11 mouse cellular contexts compared by ENCODE assay signal in the genomic region with DNA sequence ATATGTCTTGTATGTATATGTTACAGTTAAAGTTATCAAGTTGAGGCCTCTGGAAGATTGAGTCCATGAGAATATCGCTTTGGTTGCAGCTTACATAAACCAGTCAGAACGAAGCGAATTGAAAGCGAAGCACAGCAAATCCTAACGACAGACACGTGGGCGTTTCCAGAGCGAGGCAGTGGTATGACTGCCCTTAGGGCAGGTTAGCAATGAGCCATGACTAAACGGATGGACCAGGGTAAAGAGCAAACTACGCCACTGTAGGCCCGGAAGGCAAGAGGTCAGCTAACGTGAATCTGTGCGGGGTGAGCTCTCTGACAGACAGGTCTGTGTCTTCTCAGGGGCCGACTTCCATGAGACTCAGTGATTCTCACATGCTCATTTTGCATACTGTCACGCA. TPM values are rescaled to one million over a fixed set of nuclear protein-coding genes. Genes with fewer than 3 reads are reported as not detected.
DNase-seq lines count a peak whose midpoint lies in the region; ATAC-seq and TF ChIP-seq lines count a peak whose summit lies in the region.
"Had no signal": no experiment of that assay in that cellular context is flagged by ENCODE, and none has a peak within 500 bp of the region (broad histone marks: within the 10 kb centered on the region; RNA-seq: fewer than 3 reads in every experiment).

No protein-coding gene starts in this region.

- H3K4me3 ChIP-seq in midbrain, embryonic 10.5 days: no peak overlapping the region
- no peak overlapping the region for H3K4me3 ChIP-seq in midbrain, postnatal 0 days (ENCODE audit: low read depth, low read length)
- H3K4me3 ChIP-seq in limb, embryonic 10.5 days: no peak overlapping the region
- H3K4me3 ChIP-seq in neural tube, embryonic 11.5 days (ENCODE audit: low read depth, low read length): no peak overlapping the region
- H3K4me3 ChIP-seq: limb, embryonic 15.5 days; myocyte had no signal

- peaks cover 23% of the 10 kb centered on the region for H3K4me1 ChIP-seq in midbrain, embryonic 10.5 days
- no peaks in the 10 kb centered on the region for H3K4me1 ChIP-seq in midbrain, postnatal 0 days (ENCODE audit: insufficient read depth, low read length)
- peaks cover 9% of the 10 kb centered on the region; the same call in 1 of the 2 replicates for H3K4me1 ChIP-seq in limb, embryonic 10.5 days
- H3K4me1 ChIP-seq in neural tube, embryonic 11.5 days (ENCODE audit: control insufficient read depth, insufficient read depth, low read length): no peaks in the 10 kb centered on the region

- no peak for TF ChIP-seq CTCF in midbrain, postnatal 0 days (IDR thresholded peaks at IDR 0.05)

- H3K4me2 ChIP-seq in midbrain, postnatal 0 days (ENCODE audit: low read depth, low read length, poor library complexity, severe bottlenecking): no peak overlapping the region
- no peak overlapping the region for H3K4me2 ChIP-seq in neural tube, embryonic 11.5 days (ENCODE audit: low read depth)
- H3K4me2 ChIP-seq: limb, embryonic 15.5 days had no signal

- H3K36me3 ChIP-seq in midbrain, embryonic 10.5 days: no peaks in the 10 kb centered on the region
- no peaks in the 10 kb centered on the region for H3K36me3 ChIP-seq in midbrain, postnatal 0 days (ENCODE audit: insufficient read depth, low read length)
- no peaks in the 10 kb centered on the region for H3K36me3 ChIP-seq in limb, embryonic 10.5 days
- no peaks in the 10 kb centered on the region for H3K36me3 ChIP-seq in neural tube, embryonic 11.5 days (ENCODE audit: control insufficient read depth, insufficient read depth, low read length)
- H3K36me3 ChIP-seq: limb, embryonic 15.5 days had no signal

- peak; percentile 17 for DNase-seq in midbrain, embryonic 10.5 days (ENCODE audit: low spot score)
- DNase-seq in midbrain, postnatal 0 days (ENCODE audit: low spot score): no peak
- peak; percentile 36 for DNase-seq in gonadal fat pad, adult 2 months (ENCODE audit: low read depth)
- peak; percentile 39 for DNase-seq in limb, embryonic 10.5 days (ENCODE audit: low spot score)
- peak; percentile 32 for DNase-seq in neural tube, embryonic 11.5 days (ENCODE audit: low spot score)
- no peak for DNase-seq in spleen, adult 18-20 months
- no peak for DNase-seq in B cell, adult 2 months
- DNase-seq in thymus, postnatal 14 days: no peak
- DNase-seq: cerebellum, adult 11 months had no signal

- ATAC-seq in midbrain, postnatal 0 days (ENCODE audit: low FRiP score): no peak
- ATAC-seq in neural tube, embryonic 11.5 days (ENCODE audit: insufficient read depth, low FRiP score, low TSS enrichment): no peak

- H3K27ac ChIP-seq in midbrain, embryonic 10.5 days (replicated peaks): no peak overlapping the region
- H3K27ac ChIP-seq in midbrain, postnatal 0 days (ENCODE audit: low read depth, low read length): no peak overlapping the region
- no peak overlapping the region for H3K27ac ChIP-seq in limb, embryonic 10.5 days
- no peak overlapping the region for H3K27ac ChIP-seq in neural tube, embryonic 11.5 days (ENCODE audit: low read depth, low read length)
- H3K27ac ChIP-seq: limb, embryonic 15.5 days had no signal

- no peak overlapping the region for H3K9ac ChIP-seq in midbrain, postnatal 0 days (replicated peaks; ENCODE audit: low read length, poor library complexity, severe bottlenecking)
- no peak overlapping the region for H3K9ac ChIP-seq in neural tube, embryonic 11.5 days (ENCODE audit: low read length)
- H3K9ac ChIP-seq: limb, embryonic 15.5 days had no signal

- H3K27me3 ChIP-seq in midbrain, embryonic 10.5 days (ENCODE audit: low read depth, poor library complexity, severe bottlenecking): no peaks in the 10 kb centered on the region
- no peaks in the 10 kb centered on the region for H3K27me3 ChIP-seq in midbrain, postnatal 0 days (ENCODE audit: insufficient read depth, low read length)
- no peaks in the 10 kb centered on the region for H3K27me3 ChIP-seq in limb, embryonic 10.5 days (ENCODE audit: low read depth, poor library complexity, severe bottlenecking)
- H3K27me3 ChIP-seq in neural tube, embryonic 11.5 days (ENCODE audit: control insufficient read depth, insufficient read depth, low read length): no peaks in the 10 kb centered on the region

- no peaks in the 10 kb centered on the region for H3K9me3 ChIP-seq in midbrain, embryonic 10.5 days (replicated peaks)
- H3K9me3 ChIP-seq in midbrain, postnatal 0 days (ENCODE audit: low read length): no peaks in the 10 kb centered on the region
- H3K9me3 ChIP-seq in limb, embryonic 10.5 days (replicated peaks): no peaks in the 10 kb centered on the region; the same call in 1 of the 2 replicates
- no peaks in the 10 kb centered on the region for H3K9me3 ChIP-seq in neural tube, embryonic 11.5 days (ENCODE audit: control insufficient read depth, low read length)
- H3K9me3 ChIP-seq: limb, embryonic 15.5 days had no signal

- 57% methylated on average over 15 of the region's 15 CpGs for WGBS in midbrain, embryonic 10.5 days
- WGBS in midbrain, postnatal 0 days: 51% methylated on average over 15 of the region's 15 CpGs
- 59% methylated on average over 15 of the region's 15 CpGs for WGBS in limb, embryonic 10.5 days
- WGBS in neural tube, embryonic 11.5 days: 31% methylated on average over 15 of the region's 15 CpGs

RNA-seq across cellular contexts. Expression of a gene that starts 1.4 kb away (rescaled TPM):
- 0.24 TPM in 1 of 2 replicates, not detected in the other for polyA plus RNA-seq in midbrain, embryonic 10.5 days (2016; fragmentation: Nextera tagmentation; extraction: Ambion mirVana)
- total RNA-seq in midbrain, postnatal 0 days (2014; rRNA removed): 0.33 and 1.2 TPM in 2 replicates
- polyA plus RNA-seq in midbrain, postnatal 0 days (2015; fragmentation: Nextera tagmentation; extraction: Ambion mirVana): 0.22 and 0.25 TPM in 2 replicates
- 2.1 and 4.5 TPM in 2 replicates for polyA plus RNA-seq in gonadal fat pad, adult 2 months (2012; rRNA removed)
- 0.10 and 0.33 TPM in 2 replicates for polyA plus RNA-seq in limb, embryonic 10.5 days (2016; fragmentation: Nextera tagmentation; extraction: Ambion mirVana)
- polyA plus RNA-seq in neural tube, embryonic 11.5 days (2014; fragmentation: Nextera tagmentation; extraction: Ambion mirVana): 0.11 and 0.15 TPM in 2 replicates
- polyA plus RNA-seq: myocyte had no signal

Comparison
In these comparisons a context has a peak if more than half of its experiments do, and no peak if none do; other contexts are left out.
1. DNase-seq: peak in midbrain, embryonic 10.5 days (single experiment), gonadal fat pad, adult 2 months (single experiment), limb, embryonic 10.5 days (single experiment) and neural tube, embryonic 11.5 days (single experiment); none in midbrain, postnatal 0 days (single experiment), spleen, adult 18-20 months (0 of 2), B cell, adult 2 months (0 of 2) and thymus, postnatal 14 days (single experiment).